Mouse (Mus musculus) ovary, postnatal 36 days (tissue): ENCODE measurements around the gene Tmem170b.

Source experiments
- DNase-seq: peaks from one replicate; pipeline ENCODE4 v3.0.0; 2022; ENCODE audit warnings: low spot score, mixed read lengths

Tmem170b gene

DNA sequence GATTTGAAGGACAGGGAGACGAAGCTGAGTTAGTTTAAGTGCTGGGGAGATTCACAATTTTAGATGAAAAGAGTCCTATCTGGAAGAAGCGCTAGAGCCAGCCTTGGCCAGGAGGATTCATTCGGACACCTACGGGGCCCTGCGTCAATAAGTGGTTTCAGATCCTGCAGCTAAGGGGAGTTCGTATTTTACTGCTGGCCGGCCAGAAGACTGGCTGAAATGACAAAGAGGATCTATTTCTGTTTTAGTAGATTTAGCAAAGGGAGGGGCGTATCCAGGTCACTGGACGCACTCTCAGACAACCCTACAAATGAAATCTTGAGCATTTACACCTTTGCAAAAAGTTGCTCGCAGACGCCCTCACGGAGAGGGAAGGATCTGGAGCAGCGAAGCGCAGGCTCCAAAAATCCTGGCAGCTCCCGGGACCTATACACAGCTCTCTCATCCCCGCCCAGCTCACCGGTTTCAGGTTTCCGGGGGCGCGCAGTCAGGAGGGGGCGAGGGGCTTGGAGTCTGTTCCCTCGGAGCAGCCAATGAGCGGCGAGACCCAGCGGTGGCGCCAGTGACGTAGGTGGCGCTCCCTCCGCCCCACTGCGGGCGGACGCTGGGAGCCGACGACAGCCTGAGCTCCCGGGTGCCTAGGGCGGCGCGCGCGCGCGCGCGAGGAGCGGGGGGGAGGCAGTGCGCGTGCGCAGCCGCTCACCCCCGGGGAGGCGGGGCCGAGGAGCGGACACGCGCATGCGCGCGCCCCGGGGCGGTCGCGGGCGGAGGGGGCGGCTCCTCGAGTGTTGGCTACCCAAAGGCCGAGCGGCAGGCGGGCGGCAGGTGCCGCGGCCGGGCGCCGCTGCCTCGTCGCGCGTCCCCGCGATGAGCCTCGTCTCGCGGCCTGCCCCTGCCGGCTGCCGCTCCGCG lies at the start of gene Tmem170b:
TSS of gene Tmem170b (plus strand) at position 809 of the 912 bp plus-strand sequence.
- peak; percentile 97 for DNase-seq

DNA sequence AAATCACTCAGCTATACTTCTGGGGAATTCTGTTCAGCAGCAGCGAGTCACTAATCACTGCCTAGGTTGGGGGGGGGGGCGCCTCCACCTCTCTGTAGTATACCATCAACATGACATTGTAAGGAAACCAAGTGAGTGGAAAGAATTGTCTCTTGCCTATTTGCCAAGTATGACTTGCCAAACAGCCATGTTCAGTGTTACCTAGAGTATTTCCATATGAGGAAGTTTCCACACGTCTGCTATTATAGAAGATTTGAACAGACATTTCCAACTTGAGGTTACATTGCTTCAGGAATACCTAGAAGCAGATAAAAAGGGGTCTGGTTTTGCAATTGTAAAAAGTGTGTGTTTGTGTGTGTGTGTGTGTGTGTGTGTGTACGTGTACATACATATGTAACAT lies 44.7 kb upstream of the Tmem170b start:
- DNase-seq = no peak

DNA sequence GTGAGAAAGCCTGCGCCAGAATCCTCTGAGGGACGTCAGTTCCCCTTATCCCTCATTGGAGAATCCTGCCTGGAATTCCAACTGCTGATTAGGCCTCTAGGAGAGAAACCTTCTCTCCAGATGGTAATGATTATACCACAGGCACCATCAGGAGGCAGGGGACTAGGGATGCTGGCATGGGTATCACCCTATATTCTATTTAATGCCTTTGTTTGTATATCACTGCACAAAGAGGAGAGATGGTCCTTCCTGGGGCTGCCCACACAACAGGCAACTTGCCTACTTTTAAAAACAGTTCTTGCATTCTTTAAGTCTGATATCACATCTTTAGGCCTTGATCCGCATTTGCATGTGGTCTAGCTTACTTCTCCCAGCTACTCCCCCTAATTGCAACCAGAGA lies 37.3 kb upstream of the Tmem170b start:
- DNase-seq = no peak

DNA sequence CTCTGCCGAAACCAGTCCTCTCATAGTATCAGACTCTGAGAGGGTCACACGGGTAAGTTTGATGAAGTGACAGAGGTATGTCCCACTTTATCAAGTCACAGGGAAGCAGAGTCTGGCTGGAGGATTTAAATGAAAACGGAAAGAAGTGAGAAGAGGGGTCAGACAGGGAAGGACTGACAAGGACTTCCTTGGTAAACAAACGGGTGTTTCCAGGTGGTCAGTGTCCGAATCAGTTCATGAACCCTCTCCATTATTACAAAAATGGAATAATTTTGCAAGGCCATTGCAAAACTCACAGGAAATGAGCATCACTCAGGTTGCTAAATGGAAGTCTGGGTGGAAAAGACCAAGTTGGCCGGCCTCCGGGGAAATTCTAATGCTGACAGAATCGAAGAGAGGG lies 36.8 kb upstream of the Tmem170b start:
- no peak for DNase-seq

DNA sequence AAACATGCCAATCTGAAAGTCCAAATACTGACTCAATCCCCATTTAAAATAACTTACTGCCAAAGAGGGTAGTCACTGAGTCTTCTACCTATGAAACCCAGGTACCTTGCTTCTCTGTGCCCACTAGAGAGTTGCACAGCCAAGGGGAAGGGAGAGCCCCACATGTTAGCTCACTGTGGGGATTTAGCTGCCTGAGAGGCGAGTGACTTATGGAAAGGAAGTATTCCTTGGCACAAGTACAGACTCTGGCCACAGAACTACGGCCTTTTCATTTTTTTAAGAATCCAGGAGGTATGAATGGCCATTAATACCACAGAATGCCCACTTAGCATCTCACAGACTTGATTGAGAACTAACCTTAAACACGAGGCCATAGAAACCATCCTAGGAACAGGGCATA lies 35.9 kb upstream of the Tmem170b start:
- no peak for DNase-seq

DNA sequence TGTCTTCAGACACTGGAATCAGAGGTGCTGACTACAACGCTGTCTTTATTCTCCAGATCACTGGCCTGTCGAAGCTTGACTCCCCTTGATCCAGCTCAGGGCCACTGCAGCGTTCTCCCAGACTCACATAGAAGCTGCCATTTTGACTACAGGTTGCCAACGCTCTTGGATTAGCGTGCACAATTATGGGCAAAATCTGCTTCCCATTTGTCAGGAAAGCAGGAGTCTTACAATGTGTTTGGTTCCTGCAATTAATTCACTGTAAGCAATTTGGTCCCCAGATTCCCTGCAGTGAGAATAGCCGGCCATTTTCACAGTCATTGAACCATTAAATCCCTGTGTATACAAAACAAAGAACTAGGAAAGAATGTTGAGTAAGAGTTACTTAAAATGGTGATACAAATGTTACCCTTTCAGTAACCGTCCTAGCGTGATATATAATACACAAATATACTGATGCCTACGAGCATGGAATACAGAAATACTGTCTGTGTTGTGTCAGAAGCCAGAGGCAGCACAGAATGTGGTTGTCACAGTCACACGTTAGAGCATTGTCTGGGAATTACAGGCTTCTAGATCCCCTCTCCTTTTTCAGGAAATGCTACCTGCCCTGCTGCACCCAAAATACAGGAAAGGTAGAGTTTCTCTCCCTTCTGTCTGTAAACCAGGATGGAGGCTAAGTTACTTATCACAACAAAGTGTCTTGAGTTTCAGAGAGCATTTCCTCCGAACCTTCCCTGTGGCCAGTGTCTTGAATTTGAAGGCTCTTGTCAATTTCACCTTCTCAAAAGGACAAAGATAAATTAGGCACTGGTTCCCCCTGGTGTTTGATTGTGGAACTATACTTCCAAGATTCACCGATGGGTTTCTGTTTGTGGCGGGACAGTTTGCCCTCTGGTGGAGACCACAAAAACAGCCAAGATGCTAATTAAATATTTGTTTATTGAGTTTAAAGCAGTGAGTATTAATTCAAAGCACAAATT lies 34.0 kb upstream of the Tmem170b start:
- peak; percentile 23 for DNase-seq

DNA sequence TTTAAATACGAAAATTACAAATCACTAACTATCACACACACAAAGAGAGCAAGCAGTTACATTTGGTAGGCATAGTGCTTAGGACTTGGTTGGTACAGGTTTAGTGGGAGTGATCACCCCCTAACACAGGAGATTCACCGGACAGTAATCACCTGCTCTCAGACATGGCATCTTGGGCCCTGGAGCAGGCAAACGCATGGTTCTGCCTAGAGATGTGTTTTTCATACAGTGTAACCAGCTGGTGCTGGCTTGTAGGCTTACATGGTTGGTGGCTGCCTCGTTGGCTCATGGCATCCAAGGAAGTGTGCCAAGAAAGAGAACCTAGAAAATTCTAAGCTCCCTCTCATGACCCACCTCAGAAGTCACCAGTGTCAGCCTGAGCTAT lies 33.4 kb upstream of the Tmem170b start:
- no peak for DNase-seq

DNA sequence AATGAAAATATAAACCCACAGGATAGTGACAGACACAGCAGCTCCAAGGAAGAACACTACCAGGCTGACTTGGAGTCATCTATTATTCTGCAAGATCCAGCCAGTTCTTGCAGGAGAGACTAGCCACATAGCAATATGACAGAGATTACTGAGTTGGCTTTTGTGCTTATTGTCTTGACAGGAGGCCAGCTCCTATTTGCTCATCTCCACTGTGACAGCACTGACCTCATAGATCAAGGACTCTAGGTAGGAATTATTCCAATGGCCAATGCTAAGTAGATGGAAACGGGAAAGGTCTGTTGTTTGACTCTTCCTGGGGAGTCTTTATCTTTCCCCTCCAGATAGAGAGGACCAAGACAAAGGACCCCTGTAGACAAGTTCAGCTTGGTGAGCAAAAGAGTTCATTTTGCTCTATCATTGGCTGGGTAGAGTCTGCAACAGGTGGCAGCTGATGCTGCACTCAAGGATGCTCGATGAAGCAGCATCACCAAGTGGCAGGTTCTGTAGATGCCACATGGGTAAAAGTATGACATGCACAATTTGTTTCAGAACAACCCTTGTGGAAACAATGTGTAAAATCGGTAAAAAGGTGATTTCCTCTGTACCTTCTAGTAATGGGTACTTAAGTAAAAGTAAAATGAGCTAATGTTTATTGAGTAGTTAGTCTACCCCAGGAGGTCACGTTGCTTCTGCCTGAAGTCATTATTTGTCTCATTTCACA lies 32.4 kb upstream of the Tmem170b start:
- DNase-seq = no peak

DNA sequence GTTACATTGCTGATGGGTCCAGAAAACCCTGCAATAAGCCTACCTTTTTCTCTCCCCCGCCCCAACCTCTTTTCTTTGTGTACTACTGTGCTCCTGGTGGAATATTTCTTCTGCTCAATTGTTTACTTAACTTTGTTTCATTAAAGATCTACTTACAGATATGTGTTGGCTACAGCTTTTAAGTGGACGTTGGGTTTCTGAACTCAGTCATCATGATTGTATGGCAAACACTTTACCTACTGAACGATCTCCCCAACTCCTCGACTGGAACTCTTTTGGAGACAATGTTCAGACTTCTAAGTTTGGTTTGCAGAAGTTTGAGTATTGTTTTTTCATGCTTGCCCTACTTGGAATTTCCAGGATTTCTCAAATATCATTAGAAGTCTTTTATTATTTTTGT lies 24.6 kb upstream of the Tmem170b start:
- DNase-seq = no peak

DNA sequence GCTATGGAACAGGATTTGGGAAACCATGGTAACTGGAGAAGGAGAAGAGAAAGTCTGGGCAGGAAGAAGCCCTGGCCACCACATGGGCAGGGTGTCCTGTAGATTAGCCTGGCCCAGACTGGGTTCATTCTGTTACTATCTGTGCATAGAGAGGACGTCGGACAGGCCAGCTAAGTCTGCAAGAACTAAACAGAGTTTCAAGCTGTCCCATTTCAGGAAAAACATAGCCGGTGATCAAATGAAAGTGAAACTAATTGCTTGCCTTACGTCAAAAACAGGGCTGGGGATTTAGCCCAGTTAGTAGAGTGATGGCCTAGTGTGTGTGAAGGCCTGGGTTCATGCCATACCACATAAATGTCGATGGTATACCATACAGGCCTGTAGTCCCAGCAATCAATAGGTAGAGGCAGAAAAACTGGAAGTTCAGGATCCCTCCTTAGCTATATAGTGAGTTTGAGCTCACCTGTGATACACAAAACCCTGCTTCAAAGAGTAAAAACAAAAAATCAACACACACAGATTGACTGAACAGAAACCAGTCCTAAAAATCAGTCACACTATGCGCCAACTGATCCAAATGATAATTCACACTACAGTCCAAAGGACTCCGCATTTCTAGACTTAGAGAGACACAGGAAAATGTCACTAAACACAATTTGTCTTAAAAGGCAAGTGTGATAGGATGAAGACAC lies 21.9 kb upstream of the Tmem170b start:
- DNase-seq = no peak

DNA sequence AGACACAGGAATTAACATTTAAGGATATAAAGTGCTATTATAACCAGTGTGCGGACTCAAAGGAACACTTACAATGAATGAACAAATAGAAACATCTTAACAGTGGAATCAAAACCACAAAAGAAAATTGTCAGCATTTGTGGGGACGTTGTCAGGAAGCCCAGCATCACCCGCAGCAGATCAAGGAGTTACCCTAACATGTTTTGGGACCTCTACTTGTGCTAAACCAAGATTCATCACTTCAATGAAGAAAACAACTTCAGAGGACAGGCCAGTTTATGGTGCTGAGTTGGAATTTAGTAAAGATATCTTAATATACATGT lies 21.4 kb upstream of the Tmem170b start:
- DNase-seq = no peak

DNA sequence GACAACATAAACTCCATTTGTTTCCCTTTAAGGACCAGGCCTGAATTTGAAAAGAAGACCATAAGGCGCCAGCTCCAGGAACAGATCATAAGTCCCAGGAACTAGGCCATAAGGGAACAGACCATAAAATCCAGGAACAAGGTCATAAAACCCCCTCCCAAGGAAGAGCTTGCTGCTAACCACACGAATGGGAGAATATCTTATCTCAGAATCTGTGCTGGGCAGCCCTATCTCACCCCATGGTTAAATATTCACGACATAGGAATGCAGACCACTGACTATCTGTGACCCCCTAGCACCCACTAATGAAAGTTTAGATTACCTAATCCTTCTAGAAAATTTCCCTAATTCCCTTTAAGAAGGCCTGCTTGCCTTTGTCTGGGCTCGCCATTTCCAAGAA lies 20.8 kb upstream of the Tmem170b start:
- no peak for DNase-seq

DNA sequence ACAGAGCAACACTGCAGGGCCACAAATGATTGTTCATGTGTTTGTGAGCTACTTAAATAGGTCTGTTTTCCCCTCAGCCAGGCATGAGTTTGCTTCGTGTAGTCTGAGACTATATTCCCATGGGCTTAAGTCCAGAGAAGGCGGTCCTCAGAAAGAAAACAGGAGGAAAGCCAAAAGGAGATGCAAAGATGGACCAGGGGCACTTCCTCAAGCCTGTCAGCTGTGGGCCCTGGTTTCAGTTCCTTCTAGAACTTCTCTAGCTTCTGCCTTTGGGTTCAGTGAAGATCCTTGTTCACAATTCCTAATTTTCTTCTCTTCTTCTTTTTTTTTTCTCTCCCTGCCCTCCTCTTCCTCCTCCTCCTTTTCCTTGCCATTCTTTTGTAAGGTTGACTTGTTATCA lies 9.0 kb upstream of the Tmem170b start:
- no peak for DNase-seq

DNA sequence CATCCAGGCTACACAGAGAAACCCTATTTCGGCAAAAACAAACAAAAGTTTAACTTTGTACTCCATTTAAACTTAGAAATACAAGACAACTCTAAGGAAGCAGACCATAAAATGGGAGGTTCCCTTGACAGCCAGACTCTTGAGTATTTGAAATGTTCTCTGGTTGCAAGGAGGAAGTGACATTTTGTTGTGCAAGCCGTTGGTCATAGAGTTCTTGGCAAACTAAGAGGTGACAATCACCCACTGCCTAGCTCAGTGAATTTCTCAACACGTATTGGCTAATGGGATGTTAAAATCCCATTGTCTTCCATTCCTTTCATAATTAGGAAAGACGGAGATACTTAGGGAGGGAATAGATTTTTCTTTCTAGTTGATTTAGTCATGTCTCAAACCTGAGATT lies 5.7 kb upstream of the Tmem170b start:
- no peak for DNase-seq

DNA sequence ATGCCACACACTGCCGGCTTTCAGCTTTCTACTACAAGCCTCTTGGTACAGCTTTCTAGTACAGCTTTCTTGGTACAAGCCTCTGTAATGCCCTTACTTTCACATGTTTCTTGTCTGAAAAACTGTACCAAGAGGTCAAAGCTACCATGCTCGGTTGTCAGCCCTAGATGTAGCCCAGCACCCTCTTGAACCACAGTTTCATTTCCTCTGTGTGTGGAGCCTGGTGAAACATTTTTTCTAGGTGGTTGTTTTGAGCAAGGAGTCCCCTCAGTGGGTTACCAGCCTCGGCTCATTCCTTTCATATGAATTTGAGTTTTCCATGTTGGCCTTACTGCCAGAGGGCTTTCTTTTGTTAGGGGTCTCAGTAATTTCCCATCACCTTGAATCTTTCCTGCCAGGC lies 4.7 kb upstream of the Tmem170b start:
- DNase-seq = no peak

DNA sequence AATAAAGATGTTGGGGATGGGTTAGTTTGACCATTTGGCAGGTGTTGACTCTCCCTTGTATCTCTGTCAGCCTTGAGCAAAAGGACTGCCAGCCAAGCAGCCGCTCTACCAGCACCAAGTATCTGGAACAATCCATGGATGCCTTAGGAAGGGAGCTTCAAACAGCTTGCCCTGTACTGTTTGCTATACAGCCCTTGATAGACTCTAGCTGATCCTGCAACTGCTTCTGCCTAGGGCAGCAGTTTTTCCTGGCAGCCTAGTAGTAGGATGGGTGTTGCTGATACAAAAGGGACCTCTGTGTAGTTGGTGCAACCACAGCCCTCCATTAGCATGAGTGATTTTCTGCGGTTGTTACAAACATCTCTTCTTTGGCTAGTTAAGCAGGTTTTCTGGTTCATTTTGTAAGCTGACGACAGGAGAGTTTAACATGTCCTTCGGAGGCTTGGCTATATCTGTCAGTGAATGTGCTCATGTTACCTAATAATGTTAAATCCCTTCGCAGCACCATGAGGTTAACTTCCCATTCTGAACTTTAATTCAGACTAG lies 1.7 kb upstream of the Tmem170b start:
- no peak for DNase-seq

DNA sequence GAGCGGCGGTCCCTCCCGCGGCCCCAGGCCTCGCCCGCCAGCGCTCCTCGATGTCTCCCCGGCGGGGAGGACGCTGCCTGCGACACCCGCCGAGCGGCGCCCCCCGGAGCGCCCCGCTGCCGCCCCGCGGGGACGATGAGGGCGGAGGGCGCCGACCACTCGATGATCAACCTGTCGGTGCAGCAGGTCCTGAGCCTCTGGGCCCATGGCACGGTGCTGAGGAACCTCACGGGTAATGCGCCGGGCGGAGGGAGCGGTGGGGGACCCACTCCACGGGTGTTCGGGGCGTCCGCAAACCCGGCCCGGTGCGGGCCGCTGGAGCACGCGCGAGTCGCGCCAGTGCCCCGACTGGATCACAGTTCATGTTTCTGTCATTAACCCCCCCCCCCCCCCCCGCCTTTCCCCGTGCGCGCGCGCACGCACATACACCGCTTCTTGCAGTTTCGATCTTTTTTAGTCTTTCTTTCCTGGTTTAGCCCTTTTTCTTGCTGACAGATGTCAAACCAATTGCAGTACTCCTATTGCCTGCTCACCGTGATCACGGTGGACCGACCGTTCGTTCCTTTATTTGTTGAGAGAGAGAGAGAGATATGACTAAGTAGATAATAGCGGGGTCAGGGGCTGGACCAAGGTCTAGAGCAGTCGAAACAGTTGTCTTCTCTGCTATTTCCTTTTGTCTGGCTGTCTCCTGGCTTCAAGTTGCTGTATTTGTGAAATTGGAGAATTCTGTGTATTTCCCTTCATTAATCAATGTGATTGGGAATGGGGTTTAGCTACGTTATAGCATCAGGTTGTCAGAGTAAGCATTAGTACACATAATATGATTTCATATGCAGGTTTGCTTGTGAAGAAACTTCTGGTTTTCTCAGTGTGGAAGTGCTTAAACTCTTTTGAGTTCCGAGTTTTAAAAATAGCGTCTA lies 634 bp downstream of the Tmem170b start:
- DNase-seq = peak; percentile 61

DNA sequence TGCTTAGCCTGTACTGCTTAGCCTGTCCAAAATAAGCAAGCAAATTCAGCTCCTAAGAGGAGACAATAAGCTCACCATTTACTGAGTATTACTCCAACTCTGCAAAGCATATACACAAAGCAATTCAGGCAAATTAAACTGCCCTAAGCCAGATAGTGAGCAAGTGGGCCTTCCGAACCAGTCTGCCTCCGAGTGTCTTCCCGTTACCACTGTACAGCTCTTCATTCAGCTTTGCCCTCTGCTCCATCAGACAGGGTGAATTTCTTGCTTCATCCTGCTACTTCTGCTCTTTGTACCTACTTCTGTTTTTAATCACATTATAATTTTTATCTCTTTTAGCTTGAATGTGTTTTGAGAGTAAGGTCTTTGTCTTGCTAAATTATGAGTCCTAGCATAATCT lies 1.9 kb downstream of the Tmem170b start:
- DNase-seq = no peak

DNA sequence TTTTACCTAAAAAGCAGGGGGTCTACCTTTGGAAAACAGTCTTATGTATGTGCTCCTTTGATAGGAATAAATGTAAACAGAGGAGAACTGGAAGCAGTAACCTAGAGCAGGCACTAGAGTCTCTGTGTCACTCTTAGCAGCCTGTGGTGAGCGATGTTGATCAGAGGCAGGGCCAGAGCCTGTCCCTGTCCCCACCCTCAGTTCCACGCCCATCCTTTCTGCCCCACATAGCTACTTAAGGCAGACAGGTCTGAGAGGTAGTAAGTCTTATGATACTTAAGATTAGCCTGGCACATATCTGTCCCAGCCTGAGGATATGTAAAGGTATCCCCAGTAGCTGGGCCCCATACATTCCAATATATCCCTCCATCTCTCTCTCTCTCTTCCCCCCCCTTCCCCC lies 2.9 kb downstream of the Tmem170b start:
- DNase-seq = no peak

DNA sequence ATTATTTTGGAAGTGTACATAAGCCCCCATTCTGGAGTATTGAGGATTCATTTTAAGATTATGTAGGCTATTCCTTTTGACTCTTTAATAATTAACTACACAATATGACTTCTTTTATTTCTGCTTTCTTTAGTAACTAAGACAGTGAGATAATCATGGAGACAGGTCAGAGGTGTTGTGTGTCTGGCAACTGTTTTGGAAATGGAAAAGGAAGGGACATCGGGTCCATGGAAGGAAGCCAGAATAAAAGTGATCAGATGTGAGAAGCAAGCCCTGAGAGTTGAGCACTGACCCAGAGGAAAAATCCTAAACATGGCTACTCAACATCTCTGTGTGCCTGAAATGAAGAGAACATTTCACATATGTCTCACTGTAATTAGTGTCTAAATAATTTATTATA lies 5.3 kb downstream of the Tmem170b start:
- DNase-seq = no peak
